Mouse (Mus musculus): ENCODE results near the gene Dynlt1c.
"Not testable (repeated sequence)": the region's sequence is repeated elsewhere in the genome, so short reads cannot be mapped to it uniquely, and the experiment has no call there.

DNA sequence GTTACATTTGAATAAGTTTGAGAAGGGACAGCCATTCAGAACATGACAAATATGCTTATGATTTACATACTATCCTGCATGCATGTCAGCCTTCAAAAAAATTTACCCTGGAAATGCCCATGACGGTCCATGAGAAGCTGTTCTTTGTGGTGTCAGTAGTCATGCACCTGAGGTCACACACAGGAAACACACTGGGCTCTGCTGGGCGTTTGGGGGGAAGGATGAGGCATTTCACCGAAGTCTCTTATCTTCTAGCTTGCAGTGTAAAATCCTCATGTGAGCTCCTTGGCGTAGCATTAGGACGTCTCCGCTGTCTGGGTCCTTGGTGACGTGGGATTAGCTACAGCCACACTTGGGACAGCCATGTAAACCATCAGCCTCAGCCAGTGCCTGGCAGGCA lies 57.3 kb downstream of the Dynlt1c start, which contains the start of gene Sytl3:
- not testable (repeated sequence) for TF ChIP-seq CTCF (IDR thresholded peaks at IDR 0.05; ENCODE audit: low read depth); EP300 (optimal IDR thresholded peaks at IDR 0.05)

Data from stomach, postnatal 0 days (tissue).